Mouse (Mus musculus) limb, embryonic 10.5 days (tissue): ENCODE results near the gene Capns2. TPM values are rescaled to one million over a fixed set of nuclear protein-coding genes. Genes with fewer than 3 reads are reported as not detected.
"Not testable (repeated sequence)": the region's sequence is repeated elsewhere in the genome, so short reads cannot be mapped to it uniquely, and the experiment has no call there.

Experiments
- DNase-seq: peaks from one replicate; pipeline ENCODE4 v3.0.0-alpha.2; 2017; ENCODE audit warnings: low spot score
- H3K27ac ChIP-seq: fragments of 300-500 bp; sonication (generic); 2 replicates; pipeline ENCODE4 v1.5.1; 2016; ENCODE audit warnings: mild to moderate bottlenecking
- H3K27me3 ChIP-seq: fragments of 300-500 bp; sonication (generic); 2 replicates; pipeline ENCODE4 v1.6.1; 2016; ENCODE audit warnings: low read depth, mild to moderate bottlenecking; ENCODE audit not compliant: poor library complexity, severe bottlenecking
- H3K36me3 ChIP-seq: fragments of 300-500 bp; sonication (generic); 2 replicates; pipeline ENCODE4 v1.6.1; 2016; ENCODE audit warnings: mild to moderate bottlenecking, moderate library complexity
- H3K4me1 ChIP-seq: fragments of 300-500 bp; sonication (generic); 2 replicates; pipeline ENCODE4 v1.6.1; 2016
- H3K4me3 ChIP-seq: fragments of 300-500 bp; sonication (generic); 2 replicates; pipeline ENCODE4 v1.5.1; 2016; ENCODE audit warnings: mild to moderate bottlenecking, moderate library complexity
- H3K9me3 ChIP-seq: fragments of 300-500 bp; sonication (generic); replicated peaks from 2 replicates; pipeline ENCODE4 v1.6.1; 2016; ENCODE audit warnings: mild to moderate bottlenecking
- WGBS: fragments of 180-500 bp; shearing (Covaris S2); methylation state at CpG from one replicate; pipeline ENCODE4 v1.1.7; 2016; 5-methylcytosine and 5-hydroxymethylcytosine counted together
- polyA plus RNA-seq: library from polyadenylated mRNA; unstranded; fragments of >200 nt; fragmentation: Nextera tagmentation; extraction: Ambion mirVana; gene quantifications from 2 replicates; pipeline ENCODE4 v1.2.1, GENCODE M21; 2016

The Capns2 gene
- polyA plus RNA-seq, 1 experiment from 2014 or later = 0.43 TPM

DNA sequence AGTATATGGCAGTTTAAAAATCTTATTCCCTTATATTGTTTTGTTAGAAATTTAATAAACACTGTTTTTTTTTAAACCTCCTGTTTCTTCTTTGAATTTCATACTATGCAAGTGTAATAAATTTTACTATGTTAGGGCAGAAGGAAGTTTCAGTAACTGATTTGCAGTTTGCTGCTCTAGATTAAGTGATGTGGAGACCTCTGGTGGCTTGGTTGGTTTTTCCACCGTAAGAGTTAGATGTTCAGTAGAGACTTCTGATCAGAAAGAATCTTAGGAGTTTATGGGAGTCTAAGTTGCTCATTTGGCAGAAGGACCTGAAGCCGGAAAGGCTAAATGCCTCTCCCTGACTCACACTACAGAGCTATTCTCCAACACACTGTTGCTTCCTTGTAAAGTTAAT, 17.4 kb upstream of the Capns2 start:
- no peak overlapping the region for H3K4me3 ChIP-seq
- no peak overlapping the region for H3K27ac ChIP-seq
- WGBS = 75% methylated on average over 2 of the region's 2 CpGs
- no peak for DNase-seq
- H3K9me3 ChIP-seq = no peaks in the 10 kb centered on the region
- no peaks in the 10 kb centered on the region for H3K27me3 ChIP-seq
- H3K4me1 ChIP-seq = peaks cover 9% of the 10 kb centered on the region
- H3K36me3 ChIP-seq = peaks cover 13% of the 10 kb centered on the region

DNA sequence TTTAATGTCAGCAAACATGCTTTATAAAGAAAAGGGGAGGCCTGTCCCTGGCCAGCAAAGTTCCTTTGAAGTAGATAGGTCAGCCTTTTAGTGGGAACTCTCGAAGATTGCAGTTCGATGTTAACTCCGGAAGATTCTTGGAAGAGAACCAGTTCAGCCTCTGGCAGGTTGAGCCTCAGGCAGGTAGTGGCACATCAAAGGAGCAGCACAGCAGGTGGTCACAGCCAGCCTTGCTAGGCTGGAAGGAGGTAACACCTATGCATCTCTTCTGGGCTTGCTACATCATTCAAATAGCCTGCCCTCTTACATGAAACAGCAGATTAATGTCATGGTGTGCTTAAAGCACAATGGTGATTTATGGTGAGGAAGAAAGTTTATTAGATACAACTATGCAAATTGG, 9.0 kb upstream of the Capns2 start:
- not testable (repeated sequence) for H3K27ac ChIP-seq, H3K4me1 ChIP-seq, H3K9me3 ChIP-seq, DNase-seq, H3K27me3 ChIP-seq, H3K4me3 ChIP-seq
- WGBS = 57% methylated on average over 3 of the region's 3 CpGs
- peaks cover 22% of the 10 kb centered on the region; the same call in 1 of the 2 replicates for H3K36me3 ChIP-seq

DNA sequence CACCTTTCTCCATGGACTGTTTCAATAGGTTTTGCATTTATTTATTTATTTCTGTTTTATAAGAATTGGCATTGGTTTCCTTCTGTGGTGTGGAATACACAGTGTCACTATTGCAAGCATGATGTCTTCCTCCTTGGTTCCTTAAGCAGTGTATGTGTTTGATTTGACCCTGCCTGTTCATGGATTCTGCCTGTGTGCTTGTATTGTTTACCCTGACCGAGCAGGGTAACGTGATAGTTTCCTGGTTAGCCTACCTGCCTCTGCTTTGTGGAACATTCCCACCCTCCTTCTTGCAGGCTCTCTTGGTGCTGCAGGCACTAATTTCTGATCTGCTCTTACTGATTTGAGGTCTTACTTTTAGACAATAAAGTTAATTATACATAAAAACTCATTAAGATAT, 7.3 kb upstream of the Capns2 start:
- Histone ChIP-seq H3K27ac (no peak overlapping the region), H3K36me3 (peaks cover 18% of the 10 kb centered on the region; the same call in 1 of the 2 replicates), H3K4me3 (no peak overlapping the region), H3K9me3 (no peaks in the 10 kb centered on the region), H3K4me1 (no peaks in the 10 kb centered on the region), H3K27me3 (no peaks in the 10 kb centered on the region)
- 91% methylated on average over 2 of the region's 2 CpGs for WGBS
- DNase-seq = no peak

DNA sequence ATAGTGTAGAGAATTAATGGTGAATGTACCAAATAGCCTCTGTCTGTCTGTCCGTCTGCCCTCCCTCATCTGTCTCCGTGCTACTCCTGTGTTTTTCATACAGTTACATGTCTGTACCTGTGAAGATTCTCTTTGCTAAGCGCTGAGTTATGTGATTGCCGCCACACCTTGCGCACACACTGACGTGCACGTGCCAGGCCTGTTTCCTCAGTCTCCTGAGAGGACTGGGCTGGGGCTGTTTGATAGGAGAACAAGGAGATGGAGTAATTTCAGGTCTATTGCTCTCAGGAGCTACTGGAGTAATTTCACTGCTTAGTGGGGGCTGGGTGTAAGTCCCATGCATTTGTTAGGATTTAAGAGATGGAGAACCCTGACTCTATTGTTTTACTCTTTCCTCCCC, 6.2 kb upstream of the Capns2 start:
- Histone ChIP-seq H3K4me3 (no peak overlapping the region), H3K27ac (no peak overlapping the region), H3K9me3 (no peaks in the 10 kb centered on the region), H3K36me3 (peaks cover 12% of the 10 kb centered on the region; the same call in 1 of the 2 replicates), H3K27me3 (no peaks in the 10 kb centered on the region), H3K4me1 (no peaks in the 10 kb centered on the region)
- WGBS = 89% methylated on average over 7 of the region's 7 CpGs
- no peak for DNase-seq

DNA sequence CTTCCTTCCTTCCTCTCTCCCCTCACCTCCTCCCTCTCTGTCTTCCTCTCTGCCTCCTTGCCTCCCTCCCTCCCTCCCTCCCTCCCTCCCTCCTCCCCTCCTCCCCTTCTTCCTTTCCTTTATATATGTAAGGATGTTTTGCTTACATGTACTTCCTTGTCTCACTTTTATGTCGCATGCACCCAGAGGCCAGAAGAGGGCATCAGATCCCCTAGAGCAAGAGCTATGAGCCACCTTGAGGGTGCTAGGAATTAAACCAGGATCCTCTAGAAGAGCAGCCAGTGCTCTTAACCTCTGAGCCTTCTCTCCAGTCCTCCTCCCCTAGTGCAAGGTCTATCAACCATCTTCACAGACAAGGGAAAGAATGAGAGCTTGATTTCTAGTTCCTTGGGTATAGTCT, 5.2 kb upstream of the Capns2 start:
- Histone ChIP-seq H3K27ac (no peak overlapping the region), H3K27me3 (no peaks in the 10 kb centered on the region), H3K36me3 (0 out of 2 replicates have a peak, but pooled peaks cover 8% of the 10 kb centered on the region), H3K4me1 (no peaks in the 10 kb centered on the region), H3K9me3 (no peaks in the 10 kb centered on the region), H3K4me3 (no peak overlapping the region)
- 84% methylated on average over 1 of the region's 1 CpGs for WGBS
- DNase-seq = no peak

DNA sequence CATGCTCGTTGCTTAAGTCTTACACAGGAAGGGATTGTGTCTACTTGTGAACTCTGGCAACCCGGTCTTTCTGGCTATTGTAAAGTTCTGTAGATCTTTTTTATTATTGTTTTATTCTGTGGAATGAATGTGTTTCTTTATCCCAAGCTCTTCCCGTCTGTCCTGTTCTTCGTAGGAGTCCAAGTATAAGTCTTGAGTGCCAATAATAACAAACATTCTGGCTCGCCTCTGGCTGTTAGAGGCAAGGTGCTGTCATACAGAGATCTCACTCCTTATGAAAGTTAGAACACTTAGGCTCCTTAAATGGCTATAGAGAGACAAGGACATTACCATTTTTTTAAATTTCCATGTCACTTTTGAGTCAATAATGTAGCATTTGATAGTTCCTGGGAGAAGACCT, 4.6 kb upstream of the Capns2 start:
- H3K4me3 ChIP-seq = no peak overlapping the region
- no peaks in the 10 kb centered on the region for H3K9me3 ChIP-seq
- no peak overlapping the region for H3K27ac ChIP-seq
- 0 out of 2 replicates have a peak, but pooled peaks cover 8% of the 10 kb centered on the region for H3K36me3 ChIP-seq
- WGBS = 87% methylated on average over 5 of the region's 5 CpGs
- no peaks in the 10 kb centered on the region for H3K4me1 ChIP-seq
- no peaks in the 10 kb centered on the region for H3K27me3 ChIP-seq
- DNase-seq = no peak

DNA sequence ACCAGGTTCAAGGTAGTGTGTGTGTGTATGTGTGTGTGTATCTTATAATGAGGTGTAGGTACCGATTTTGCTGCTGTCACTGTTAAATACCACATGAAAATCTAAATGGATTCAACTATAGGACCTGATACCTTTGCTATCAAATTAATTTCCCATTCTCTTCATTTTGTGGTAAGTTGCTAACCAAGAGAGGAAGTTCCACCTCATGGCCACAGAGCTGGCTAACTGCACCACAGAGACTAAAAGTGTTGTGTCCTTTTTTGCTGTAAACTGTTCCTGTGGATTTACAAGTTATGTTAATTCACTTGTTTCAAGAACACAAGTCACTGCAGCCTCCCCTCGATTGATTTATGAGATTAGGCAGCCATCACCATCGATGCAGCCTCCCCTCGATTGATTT, 3.4 kb upstream of the Capns2 start:
- WGBS = 87% methylated on average over 4 of the region's 4 CpGs
- Histone ChIP-seq H3K4me1 (no peaks in the 10 kb centered on the region), H3K9me3 (no peaks in the 10 kb centered on the region), H3K27ac (no peak overlapping the region), H3K36me3 (peaks cover 12% of the 10 kb centered on the region; the same call in 1 of the 2 replicates), H3K27me3 (no peaks in the 10 kb centered on the region), H3K4me3 (no peak overlapping the region)
- DNase-seq = no peak

DNA sequence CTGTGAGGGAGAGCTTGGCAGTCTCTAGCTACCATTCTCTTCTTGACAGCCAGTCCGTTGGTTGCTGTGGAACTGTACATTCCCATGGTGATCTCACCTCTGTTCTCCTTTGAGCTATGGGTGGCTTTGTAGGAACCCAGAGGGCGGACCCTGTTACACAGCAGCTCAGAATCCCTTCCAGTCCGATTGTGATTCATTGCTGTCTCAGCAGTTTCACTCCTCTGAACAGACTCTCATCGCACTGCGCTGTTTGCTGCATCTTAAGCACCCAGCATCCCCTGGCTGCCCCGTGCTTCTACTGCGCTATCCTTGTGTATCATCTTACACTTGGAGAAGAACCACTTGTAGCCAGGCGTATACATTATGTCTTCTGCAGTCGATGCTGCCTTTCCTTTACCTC, 1.6 kb upstream of the Capns2 start:
- H3K9me3 ChIP-seq = no peaks in the 10 kb centered on the region
- no peak overlapping the region for H3K27ac ChIP-seq
- peaks cover 12% of the 10 kb centered on the region; the same call in 1 of the 2 replicates for H3K36me3 ChIP-seq
- no peak overlapping the region for H3K4me3 ChIP-seq
- WGBS = 88% methylated on average over 9 of the region's 9 CpGs
- H3K4me1 ChIP-seq = no peaks in the 10 kb centered on the region
- no peaks in the 10 kb centered on the region for H3K27me3 ChIP-seq
- DNase-seq = no peak

DNA sequence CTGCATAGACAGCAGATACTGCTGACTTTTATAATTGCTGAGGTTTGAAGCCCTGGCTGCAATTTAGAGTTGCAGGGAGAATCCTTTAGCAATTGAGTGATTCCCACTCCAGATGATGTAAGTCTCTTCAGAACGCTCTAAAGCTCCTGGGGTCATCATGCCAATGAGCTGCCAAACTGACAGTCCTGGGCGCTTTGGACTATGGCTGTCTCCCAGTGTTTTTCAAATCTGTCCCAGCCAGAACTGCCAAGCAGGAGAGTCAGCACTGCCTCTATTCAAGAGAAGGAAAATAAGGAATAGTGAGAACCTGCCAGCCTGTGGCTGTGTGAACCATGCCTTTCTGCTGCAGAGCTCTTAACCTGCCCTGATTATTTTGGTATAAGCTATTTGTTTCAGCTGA, 1.8 kb downstream of the Capns2 start:
- H3K4me1 ChIP-seq = no peaks in the 10 kb centered on the region
- 92% methylated on average over 2 of the region's 2 CpGs for WGBS
- no peaks in the 10 kb centered on the region for H3K9me3 ChIP-seq

DNA sequence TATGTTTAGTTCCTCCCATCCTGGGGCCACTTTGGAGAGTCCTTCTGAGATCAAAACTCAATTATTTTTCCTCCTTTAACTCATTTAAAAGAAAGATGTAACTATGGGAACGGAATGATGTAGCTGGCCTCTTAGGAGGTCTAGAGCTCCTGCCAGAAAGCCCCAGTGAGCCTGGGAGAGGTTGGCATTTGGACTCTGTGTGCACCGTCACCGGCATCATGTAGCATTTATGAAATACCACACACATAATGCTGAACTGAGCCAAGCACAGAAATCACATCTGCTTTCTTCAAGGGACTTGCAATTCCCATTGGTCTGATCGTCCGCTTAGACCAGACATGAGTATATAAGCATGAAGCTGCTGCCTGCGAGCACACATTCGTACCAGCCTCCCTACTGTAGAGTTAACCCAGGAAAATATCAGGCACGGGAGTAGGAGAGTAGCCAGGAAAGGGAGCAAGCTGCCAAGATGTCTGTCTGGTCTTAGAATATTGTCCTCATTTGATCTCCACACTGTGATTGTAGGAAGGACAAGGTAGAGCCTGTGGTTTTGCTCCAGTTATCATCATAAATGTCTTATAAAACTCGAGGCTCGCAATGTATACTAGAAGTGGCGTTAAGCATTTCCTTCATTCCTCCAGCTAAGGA, 2.4 kb downstream of the Capns2 start:
- no peak overlapping the region for H3K27ac ChIP-seq
- H3K27me3 ChIP-seq = no peaks in the 10 kb centered on the region
- peaks cover 10% of the 10 kb centered on the region; the same call in 1 of the 2 replicates for H3K36me3 ChIP-seq
- no peaks in the 10 kb centered on the region for H3K4me1 ChIP-seq
- no peak for DNase-seq
- H3K9me3 ChIP-seq = no peaks in the 10 kb centered on the region
- WGBS = 93% methylated on average over 11 of the region's 11 CpGs
- H3K4me3 ChIP-seq = no peak overlapping the region

More for the DNA sequence above, 1.8 kb downstream of the Capns2 start:
- H3K27me3 ChIP-seq = no peaks in the 10 kb centered on the region
- H3K36me3 ChIP-seq = peaks cover 10% of the 10 kb centered on the region; the same call in 1 of the 2 replicates
- no peak overlapping the region for H3K4me3 ChIP-seq
- no peak for DNase-seq
- no peak overlapping the region for H3K27ac ChIP-seq

DNA sequence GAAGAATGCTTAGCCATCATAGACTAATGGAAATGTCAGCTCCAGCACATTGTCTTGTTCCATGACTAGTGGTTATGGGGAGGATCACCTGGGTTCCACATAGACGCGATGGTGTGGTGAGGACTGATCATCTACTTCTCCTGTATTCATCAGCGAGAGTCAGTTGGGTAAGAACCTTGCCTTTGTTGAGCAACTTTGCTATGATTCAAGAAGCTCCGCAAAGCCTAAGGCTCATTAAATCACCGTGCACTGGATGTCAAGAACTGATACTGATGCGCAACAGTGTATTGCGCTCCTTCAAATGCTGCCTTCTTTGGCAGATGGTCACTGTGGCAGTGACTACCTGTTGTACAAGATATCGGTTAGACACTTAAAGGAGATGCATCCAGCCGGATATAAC, 5.3 kb downstream of the Capns2 start:
- Histone ChIP-seq H3K9me3 (no peaks in the 10 kb centered on the region), H3K4me3 (no peak overlapping the region), H3K36me3 (peaks cover 7% of the 10 kb centered on the region; the same call in 1 of the 2 replicates), H3K27me3 (no peaks in the 10 kb centered on the region), H3K27ac (no peak overlapping the region), H3K4me1 (no peaks in the 10 kb centered on the region)
- no peak for DNase-seq
- WGBS = 98% methylated on average over 9 of the region's 9 CpGs

DNA sequence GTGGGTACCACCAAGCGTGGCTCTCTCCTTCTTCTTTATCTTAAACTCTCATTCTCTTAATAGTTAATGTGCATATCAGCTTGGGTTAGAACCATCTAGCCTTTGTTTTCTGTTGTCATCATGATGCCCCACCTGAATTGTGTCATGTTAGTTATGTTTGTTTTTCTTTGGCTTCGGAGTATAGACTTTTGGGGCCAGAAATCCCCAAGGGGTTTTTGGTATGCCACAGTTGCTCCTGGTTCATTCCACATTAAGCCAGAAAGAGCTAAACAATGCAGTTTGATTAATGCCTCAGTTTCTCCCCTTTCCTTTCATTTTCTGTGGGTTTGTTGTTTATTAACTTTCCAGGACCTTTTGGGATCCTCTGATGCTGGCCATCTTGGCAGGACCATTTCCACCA, 7.2 kb downstream of the Capns2 start:
- Histone ChIP-seq H3K36me3 (0 out of 2 replicates have a peak, but pooled peaks cover 2% of the 10 kb centered on the region), H3K27me3 (no peaks in the 10 kb centered on the region), H3K27ac (no peak overlapping the region), H3K9me3 (no peaks in the 10 kb centered on the region), H3K4me1 (no peaks in the 10 kb centered on the region), H3K4me3 (no peak overlapping the region)
- no peak for DNase-seq
- whole genome bisulfite sequencing = 87% methylated on average over 2 of the region's 2 CpGs

DNA sequence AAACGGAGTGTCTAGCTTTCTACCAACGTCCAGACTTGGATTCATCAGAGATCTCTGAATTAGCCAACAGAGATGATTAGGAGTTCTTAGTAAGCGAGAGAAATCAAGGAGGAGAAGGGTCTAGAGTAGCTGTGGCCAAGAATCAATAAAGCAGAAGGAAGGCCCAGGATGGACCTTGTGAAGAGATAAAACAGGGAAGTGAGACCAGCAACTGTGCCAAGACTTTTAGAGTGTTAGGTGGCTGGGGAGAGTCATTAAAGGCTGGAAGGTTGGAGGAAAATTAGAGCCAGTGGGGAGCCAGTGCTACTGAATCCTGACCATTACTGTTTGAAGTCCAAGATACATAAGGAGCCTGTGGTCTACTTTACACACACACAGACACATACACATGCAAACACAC, 10.3 kb downstream of the Capns2 start:
- WGBS = 90% methylated on average over 3 of the region's 3 CpGs
- DNase-seq = no peak
- Histone ChIP-seq H3K27me3 (no peaks in the 10 kb centered on the region), H3K4me3 (no peak overlapping the region), H3K4me1 (no peaks in the 10 kb centered on the region), H3K9me3 (no peaks in the 10 kb centered on the region), H3K27ac (no peak overlapping the region), H3K36me3 (0 out of 2 replicates have a peak, but pooled peaks cover 6% of the 10 kb centered on the region)

DNA sequence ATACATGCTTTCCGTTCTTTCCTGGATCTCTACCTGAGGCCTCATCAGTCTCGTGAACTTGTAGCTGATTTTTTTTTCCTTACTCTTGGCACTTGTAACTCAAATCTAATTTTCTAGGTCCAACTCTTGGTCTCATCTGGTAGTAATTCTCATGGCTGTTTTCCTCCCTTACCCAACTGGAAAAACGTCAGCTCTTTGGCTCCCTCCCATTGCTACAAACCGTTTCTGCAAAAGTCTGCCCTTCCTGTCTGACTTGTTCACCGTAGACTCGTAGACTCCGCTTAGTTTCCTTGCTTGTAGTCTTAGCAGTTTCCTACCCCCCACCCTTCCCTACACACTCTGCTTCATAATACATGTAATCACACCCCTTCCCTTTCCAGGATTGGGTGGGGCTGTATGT, 12.2 kb downstream of the Capns2 start:
- no peaks in the 10 kb centered on the region for H3K9me3 ChIP-seq
- no peaks in the 10 kb centered on the region for H3K4me1 ChIP-seq
- 91% methylated on average over 7 of the region's 7 CpGs for WGBS
- H3K4me3 ChIP-seq = no peak overlapping the region
- H3K27me3 ChIP-seq = no peaks in the 10 kb centered on the region
- DNase-seq = no peak
- H3K27ac ChIP-seq = no peak overlapping the region
- H3K36me3 ChIP-seq = 0 out of 2 replicates have a peak, but pooled peaks cover 6% of the 10 kb centered on the region
